Mouse (Mus musculus) urinary bladder, postnatal 36 days (tissue): Measurements from ENCODE around the gene Lgmn.
A peak's percentile ranks its signal among the peaks of the same experiment; 100 is the strongest.

Source experiments
- DNase-seq, 2 experiments: peaks; one replicate each; pipeline ENCODE4 v3.0.0; 2022; ENCODE audit warnings: low spot score in 2 of 2, mixed read lengths in 1 of 2

Gene Lgmn

GRCm38 (mm10) chr12:102434107-102434506, 5.5 kb downstream of the Lgmn start:
- no peak for DNase-seq

- DNase-seq: no peak
Observed at GRCm38 (mm10) chr12:102432238-102432637, 7.4 kb downstream of the Lgmn start.

GRCm38 (mm10) chr12:102430228-102430627, 9.4 kb downstream of the Lgmn start:
- no peak for DNase-seq

- no peak for DNase-seq
Observed at GRCm38 (mm10) chr12:102429656-102430055, 10.0 kb downstream of the Lgmn start.

GRCm38 (mm10) chr12:102426285-102426684, 13.3 kb downstream of the Lgmn start:
- DNase-seq: no peak

- DNase-seq: no peak
Observed at GRCm38 (mm10) chr12:102425048-102425578, 14.5 kb downstream of the Lgmn start.

- no peak for DNase-seq
Observed at GRCm38 (mm10) chr12:102424456-102424855, 15.2 kb downstream of the Lgmn start.

GRCm38 (mm10) chr12:102423625-102424024, 16.0 kb downstream of the Lgmn start:
- DNase-seq: no peak

- DNase-seq: no peak
Observed at GRCm38 (mm10) chr12:102422623-102423320, 16.8 kb downstream of the Lgmn start.

GRCm38 (mm10) chr12:102422065-102422464, 17.5 kb downstream of the Lgmn start:
- peak in 1 of 2 experiments; percentile 49 for DNase-seq

- DNase-seq: no peak
Observed at GRCm38 (mm10) chr12:102420168-102420890, 19.3 kb downstream of the Lgmn start.

GRCm38 (mm10) chr12:102419544-102419943, 20.1 kb downstream of the Lgmn start:
- DNase-seq: no peak

GRCm38 (mm10) chr12:102417701-102418100, 21.9 kb downstream of the Lgmn start:
- DNase-seq: no peak

GRCm38 (mm10) chr12:102416955-102417510, 22.6 kb downstream of the Lgmn start:
- DNase-seq: no peak

GRCm38 (mm10) chr12:102416391-102416837, 23.2 kb downstream of the Lgmn start:
- peak in 1 of 2 experiments; percentile 16 for DNase-seq

GRCm38 (mm10) chr12:102414686-102415085, 24.9 kb downstream of the Lgmn start:
- no peak for DNase-seq

- DNase-seq: no peak
Observed at GRCm38 (mm10) chr12:102413171-102413570, 26.4 kb downstream of the Lgmn start.

GRCm38 (mm10) chr12:102398588-102398987, 41.0 kb downstream of the Lgmn start:
- no peak for DNase-seq

- no peak for DNase-seq
Observed at GRCm38 (mm10) chr12:102395998-102396991, 43.3 kb downstream of the Lgmn start.

- DNase-seq: no peak
Observed at GRCm38 (mm10) chr12:102395537-102395936, 44.1 kb downstream of the Lgmn start.

- no peak for DNase-seq
Observed at GRCm38 (mm10) chr12:102394496-102394895, 45.1 kb downstream of the Lgmn start.
